Mouse (Mus musculus) brain, embryonic 18.5 days (tissue): ENCODE data around the gene Ppfibp1.

Source experiments
- DNase-seq: peaks from one replicate; pipeline ENCODE4 v3.0.0-alpha.2; 2012; ENCODE audit warnings: low read depth, low spot score

Gene Ppfibp1

GRCm38 (mm10) chr6:147032303-147032925, 144.1 kb downstream of the Ppfibp1 start, which contains the start of gene Rep15:
Gene Rep15 (plus strand): TSS chr6:147032584.
- DNase-seq = no peak

DNA sequence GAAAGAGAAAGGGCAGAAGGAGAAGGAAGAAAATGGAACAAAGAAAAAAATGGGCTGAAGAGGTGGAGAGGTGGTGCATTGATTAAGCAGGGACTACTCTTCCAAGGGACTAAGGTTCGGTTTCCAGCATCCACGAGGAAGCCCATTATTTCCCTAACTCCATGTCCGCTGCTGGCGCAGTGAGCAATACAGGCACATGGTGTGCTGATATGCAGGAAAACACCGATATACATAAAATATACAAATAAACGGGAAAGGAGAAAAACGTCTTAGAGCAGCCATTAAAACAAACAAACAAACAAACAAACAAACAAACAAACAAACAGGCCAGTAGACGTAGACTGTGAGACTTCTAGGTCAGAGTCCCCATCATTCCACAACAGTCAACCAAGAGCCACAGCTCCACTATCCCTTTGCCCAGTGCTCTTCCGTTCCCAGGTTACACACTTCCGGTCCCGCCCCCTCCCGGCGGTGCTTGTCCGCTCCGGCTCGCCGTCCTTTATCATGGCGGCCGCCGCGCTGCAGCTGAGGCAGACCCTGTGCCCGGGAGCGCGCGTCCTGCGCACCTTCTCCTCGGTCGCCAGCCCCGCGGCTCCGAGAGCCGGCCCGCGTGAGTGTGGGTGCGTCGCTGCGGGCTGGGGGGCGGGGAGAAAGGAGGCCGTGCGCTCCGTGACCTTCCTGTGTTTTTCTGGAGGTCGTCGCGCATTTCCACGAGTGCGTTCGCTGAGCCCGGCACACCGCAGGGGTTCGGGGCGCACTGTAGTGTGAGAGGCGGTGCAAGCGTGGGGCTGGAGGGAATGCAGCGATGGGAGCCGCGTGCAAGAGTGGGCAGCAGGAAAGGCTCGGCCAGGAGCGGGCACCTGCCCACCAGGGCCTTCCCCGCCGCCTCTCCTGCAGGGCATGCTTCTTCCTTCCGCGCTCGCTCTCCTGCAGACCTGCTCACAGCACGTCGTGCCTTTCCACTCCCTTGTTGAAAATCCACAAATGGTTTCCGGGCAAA, 154.3 kb downstream of the Ppfibp1 start, which contains the start of gene Mrps35:
Mrps35 (plus strand) TSS at position 474 of the 1,000 bp plus-strand sequence.
- peak; percentile 78 for DNase-seq

DNA sequence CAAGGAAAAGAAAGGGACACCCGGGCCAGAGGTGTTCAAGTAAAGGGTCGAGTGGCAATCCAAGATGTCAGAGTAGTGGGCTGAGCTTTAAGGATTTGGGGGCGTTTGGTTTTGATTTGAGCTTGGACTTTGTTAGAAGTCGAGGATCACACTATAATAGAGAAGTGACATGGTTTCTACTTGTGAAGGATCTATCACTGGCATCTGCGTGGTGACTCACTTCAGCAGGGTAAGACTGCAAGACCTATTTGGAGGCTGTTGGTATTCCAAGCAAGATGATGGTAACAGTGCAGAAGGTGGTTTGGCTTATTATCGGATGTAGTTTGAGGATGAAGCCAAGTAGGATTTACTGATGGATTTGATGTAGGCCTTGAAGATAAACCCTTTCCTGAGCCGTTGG, 155.3 kb downstream of the Ppfibp1 start:
- no peak for DNase-seq

DNA sequence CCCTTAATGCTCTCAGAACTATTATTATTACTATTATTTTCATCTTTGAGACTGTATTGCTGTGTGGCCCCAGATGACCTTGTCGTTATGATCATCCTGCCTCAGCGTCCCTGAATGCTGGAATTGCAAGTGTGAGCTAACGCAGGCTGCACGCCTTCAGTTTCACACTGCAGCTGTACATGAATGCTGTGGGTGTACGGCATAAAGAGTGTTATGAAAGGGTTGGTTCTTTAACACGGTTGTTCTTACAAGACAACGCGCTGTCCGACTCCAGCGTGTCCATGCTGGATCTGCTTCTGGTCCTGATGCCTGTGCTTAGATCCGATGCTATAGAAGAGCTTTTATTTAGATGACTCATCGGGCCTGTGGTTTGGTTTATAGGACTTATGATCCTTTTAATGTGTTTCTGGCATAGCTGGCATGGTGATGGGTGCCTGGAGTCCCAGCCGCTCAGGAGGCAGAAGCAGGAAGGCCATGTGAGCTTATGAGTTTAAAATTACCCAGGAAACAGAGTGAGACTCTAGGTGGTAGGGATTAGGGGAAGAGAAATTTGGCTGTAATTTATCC, 161.0 kb downstream of the Ppfibp1 start:
- DNase-seq = no peak

DNA sequence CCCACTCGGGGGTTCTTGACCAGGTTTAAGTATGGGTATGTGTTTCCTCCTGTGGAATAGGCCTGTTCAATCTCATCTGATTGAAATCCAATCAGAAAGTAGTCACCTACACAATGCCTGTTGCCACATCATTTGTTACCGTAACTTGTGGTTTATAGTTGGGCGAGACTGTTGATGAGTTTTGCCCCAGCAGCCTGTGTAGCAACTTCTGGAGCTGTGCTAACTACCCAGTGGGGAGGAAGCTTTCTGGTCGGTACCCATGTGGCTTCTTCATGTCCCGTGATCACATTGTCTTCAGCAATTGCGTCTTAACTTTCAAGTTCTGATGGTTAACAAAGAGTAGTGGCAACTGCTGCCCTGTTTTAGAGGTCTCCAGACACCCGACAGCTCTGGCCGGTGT, 163.4 kb downstream of the Ppfibp1 start:
- no peak for DNase-seq

DNA sequence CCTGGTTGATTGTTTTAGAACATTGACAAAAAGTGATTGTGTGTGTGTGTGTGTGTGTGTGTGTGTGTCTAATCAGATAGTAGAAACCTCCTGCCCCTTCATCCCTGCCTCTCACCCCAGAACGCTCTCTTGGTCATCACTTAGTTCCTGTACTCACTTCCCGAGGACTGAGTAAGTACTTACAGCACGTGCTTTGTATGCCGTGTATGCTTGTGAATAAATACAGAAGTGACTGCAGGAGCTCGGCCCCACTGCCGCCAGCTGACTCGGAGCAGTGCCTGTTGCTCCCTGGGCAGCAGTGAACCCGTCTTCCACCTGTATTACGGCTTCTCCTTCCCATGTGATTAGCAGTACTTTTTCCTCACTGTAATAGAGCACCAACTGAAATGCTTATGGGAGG, 164.2 kb downstream of the Ppfibp1 start:
- no peak for DNase-seq

GRCm38 (mm10) chr6:147053785-147054646, 165.7 kb downstream of the Ppfibp1 start:
- peak; percentile 20 for DNase-seq

DNA sequence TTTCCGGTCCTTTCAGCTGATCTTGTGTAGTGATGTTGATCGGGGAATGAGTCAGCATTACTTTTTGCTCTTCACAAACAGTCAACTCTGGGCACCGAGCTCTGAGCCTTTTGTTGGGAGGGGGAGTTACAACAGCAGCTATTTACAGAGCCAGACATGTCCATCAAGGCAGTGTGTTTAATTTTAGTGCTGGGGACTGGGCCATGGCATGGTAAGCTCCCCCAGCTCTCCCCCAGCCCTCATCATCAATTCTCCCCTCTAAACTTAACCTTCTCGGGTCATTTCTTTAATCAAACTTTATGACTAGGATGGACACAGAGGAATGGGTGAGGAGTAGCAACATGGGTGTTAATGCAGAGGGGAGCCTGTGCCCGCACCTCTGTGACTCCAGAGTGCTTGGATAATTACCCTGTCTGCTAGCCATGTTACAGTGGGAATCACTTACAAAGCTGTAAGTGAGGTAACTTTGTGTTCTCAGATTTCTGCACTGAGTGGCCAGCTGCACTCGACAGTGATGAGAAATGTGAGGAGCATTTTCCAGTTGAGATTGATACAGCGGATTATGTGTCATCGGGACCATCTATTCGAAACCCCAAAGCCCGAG, 167.2 kb downstream of the Ppfibp1 start:
- no peak for DNase-seq

DNA sequence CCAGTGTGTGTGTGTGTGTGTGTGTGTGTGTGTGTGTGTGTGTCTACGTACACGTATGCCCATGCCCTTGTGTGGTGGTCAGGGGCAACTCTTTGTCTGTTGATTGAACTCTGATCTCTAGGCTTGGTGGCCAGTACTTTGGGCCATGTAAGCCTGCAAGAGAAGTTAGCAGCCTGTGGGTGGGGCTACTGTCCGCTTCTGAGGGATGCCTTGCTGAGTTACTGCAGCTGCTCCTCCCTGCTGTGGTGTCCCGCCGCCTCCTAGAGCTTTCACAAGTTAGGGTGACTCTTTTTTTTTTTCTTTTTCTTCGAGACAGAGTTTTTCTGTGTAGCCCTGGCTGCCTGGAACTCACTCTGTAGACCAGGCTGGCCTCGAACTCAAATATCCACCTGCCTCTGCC, 171.0 kb downstream of the Ppfibp1 start:
- no peak for DNase-seq

DNA sequence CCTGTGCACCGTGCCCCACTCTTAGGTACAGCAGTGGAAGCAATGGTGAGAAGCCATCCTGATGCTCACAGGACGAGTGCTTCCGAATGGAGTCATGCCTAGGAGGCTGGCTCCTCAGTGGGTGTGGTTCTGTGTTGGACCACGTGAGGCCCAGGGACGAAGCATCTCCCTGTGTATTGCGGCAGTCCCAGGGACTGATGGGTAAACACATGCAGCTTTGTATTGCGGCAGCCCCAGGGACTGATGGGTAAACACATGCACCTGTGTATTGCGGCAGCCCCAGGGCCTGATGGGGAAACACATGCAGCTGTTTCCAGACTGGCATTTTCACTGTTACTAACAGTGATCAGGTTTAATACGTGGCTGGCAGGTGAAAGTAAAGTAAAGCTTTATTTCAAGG, 173.3 kb downstream of the Ppfibp1 start:
- DNase-seq = no peak

DNA sequence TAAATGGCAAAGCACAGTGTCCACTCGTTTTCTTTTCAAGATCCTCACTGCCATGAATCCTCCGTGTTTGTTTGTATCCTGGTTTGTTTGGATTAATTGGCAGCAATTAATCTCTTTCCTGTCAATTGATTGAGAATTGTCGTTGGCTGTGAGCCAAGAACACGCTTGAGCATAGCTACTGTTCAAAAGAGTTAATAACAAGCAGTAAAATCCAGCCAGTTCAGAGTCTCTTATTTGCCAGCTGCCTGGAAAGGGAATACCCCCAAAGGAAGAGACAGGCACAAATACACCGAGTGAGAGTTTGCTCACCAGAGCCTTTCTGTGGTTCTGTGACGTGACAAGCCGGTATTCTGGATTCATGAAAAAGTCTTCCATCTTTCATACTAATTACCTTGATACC, 173.7 kb downstream of the Ppfibp1 start:
- no peak for DNase-seq

DNA sequence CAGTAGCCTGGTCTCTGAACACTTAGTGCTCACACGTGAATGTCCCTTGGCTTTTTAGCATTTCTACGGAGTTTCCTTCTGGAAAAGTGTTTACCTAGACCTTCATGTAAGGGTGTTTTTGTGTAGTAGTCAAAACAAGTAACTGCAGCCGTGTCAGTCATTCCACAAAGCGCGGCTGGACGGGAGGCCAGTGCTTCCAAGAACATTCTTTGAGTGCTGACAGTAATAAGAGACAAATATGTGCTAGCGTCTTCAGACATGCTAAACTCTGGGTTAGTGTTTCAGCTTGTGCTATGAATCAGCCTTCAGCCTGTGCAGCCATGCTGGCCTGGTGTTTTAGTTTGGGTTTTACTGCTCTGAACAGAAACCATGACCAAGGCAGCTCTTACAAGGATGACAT, 174.4 kb downstream of the Ppfibp1 start:
- DNase-seq = no peak

GRCm38 (mm10) chr6:147064226-147064943, 176.1 kb downstream of the Ppfibp1 start:
- DNase-seq = no peak

GRCm38 (mm10) chr6:147064944-147065261, 176.6 kb downstream of the Ppfibp1 start:
- DNase-seq = no peak

- no peak for DNase-seq
Observed at GRCm38 (mm10) chr6:147075808-147076387, 187.6 kb downstream of the Ppfibp1 start.

DNA sequence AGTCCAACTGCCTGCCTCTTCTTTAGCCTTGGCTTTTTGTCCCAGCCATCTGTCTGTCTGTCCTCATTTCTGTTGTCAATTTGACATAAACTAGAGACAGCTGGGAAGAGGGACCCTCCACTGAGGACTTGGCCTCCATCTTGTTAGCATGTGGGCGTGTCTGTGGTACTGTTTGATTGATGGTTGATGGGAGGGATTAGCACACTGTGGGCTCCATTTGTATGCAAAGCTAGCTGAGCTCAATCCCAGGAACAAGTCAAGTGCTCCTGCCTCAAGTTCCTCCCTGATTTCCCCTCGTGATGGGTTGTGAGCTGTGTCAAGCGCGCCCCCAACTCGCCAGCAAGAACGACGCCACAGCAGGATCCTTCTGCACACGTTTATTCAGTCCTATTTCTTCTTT, 188.6 kb downstream of the Ppfibp1 start:
- no peak for DNase-seq

DNA sequence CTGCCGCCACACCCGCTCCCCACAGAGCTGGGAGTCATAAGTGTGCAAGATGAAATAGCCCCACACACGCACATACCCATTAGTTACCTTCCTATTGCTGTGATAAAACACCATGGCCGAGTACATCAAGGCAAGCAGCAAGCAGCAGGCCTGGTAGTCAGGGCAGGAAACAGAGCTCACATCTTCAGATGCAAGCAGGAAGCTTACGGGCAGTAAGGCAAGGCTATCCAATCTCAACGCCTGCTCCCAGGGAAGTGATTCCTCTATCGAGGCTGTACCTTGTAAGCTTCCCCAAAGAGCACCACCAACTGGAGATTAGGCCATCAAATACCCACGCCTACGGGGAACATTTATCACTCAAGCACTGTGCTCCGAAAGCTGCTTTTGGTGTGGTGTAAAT, 191.6 kb downstream of the Ppfibp1 start:
- no peak for DNase-seq
